Mouse (Mus musculus) lung, embryonic 16.5 days (tissue): ENCODE measurements around the gene Ecd. TPM values are rescaled to one million over a fixed set of nuclear protein-coding genes. Genes with fewer than 3 reads are reported as not detected.

Source experiments
- ATAC-seq: fragments of 200-750 bp; cut with Nextera tagmentation; 2 replicates; pipeline ENCODE4 v1.8.0; 2017; ENCODE audit warnings: low read depth, mild to moderate bottlenecking, moderate library complexity
- H3K27ac ChIP-seq: fragments of 300-500 bp; sonication (generic); 2 replicates; pipeline ENCODE4 v1.5.1; 2014; ENCODE audit warnings: mild to moderate bottlenecking, control low read depth, low read length
- H3K27me3 ChIP-seq: fragments of 300-500 bp; sonication (generic); 2 replicates; pipeline ENCODE4 v1.6.1; 2014; ENCODE audit warnings: low read depth, low read length, mixed read lengths; ENCODE audit not compliant: control insufficient read depth, insufficient read depth
- H3K36me3 ChIP-seq: fragments of 300-500 bp; sonication (generic); 2 replicates; pipeline ENCODE4 v1.6.1; 2014; ENCODE audit warnings: low read length; ENCODE audit not compliant: control insufficient read depth, insufficient read depth
- H3K4me1 ChIP-seq: fragments of 300-500 bp; sonication (generic); replicated peaks from 2 replicates; pipeline ENCODE4 v1.6.1; 2014; ENCODE audit warnings: low read length, mixed read lengths; ENCODE audit not compliant: control insufficient read depth, insufficient read depth
- H3K4me2 ChIP-seq: fragments of 300-500 bp; sonication (generic); 2 replicates; pipeline ENCODE4 v1.6.1; 2014; ENCODE audit warnings: low read depth, low read length, control low read depth
- H3K4me3 ChIP-seq: fragments of 300-500 bp; sonication (generic); 2 replicates; pipeline ENCODE4 v1.5.1; 2014; ENCODE audit warnings: mild to moderate bottlenecking, low read length, control low read depth
- H3K9ac ChIP-seq: fragments of 300-500 bp; sonication (generic); 2 replicates; pipeline ENCODE4 v1.6.1; 2014; ENCODE audit warnings: low read length, control low read depth
- H3K9me3 ChIP-seq: fragments of 300-500 bp; sonication (generic); 2 replicates; pipeline ENCODE4 v1.6.1; 2016; ENCODE audit warnings: low read length; ENCODE audit not compliant: control insufficient read depth
- WGBS: fragments of 180-500 bp; shearing (Covaris S2); extraction: QIAGEN DNeasy Blood & Tissue Kit; methylation state at CpG from one replicate; pipeline ENCODE4 v1.1.7; 2014; 5-methylcytosine and 5-hydroxymethylcytosine counted together
- polyA plus RNA-seq: library from polyadenylated mRNA; unstranded; fragments of >200 nt; fragmentation: Nextera tagmentation; extraction: Ambion mirVana; gene quantifications from 2 replicates; pipeline ENCODE4 v1.2.1, GENCODE M21; 2015

Ecd gene
- 46.8 and 47.9 TPM in 2 replicates for polyA plus RNA-seq

- Histone ChIP-seq H3K4me2 (peak within 1 kb of the TSS; percentile 83), H3K36me3 (peaks cover 6% of the 10 kb centered on the region; the same call in 1 of the 2 replicates), H3K4me3 (peak within 1 kb of the TSS; percentile 67), H3K27ac (peak within 1 kb of the TSS; percentile 93), H3K27me3 (no peaks in the 10 kb centered on the region), H3K9ac (peak within 1 kb of the TSS; percentile 99), H3K9me3 (no peaks in the 10 kb centered on the region), H3K4me1 (peaks cover 9% of the 10 kb centered on the region)
- 0% methylated on average over 39 of the region's 42 CpGs for WGBS
- peak; percentile 99 for ATAC-seq
Observed at GRCm38 (mm10) chr14:20347991-20348541, at the start of gene Ecd, which contains the start of gene Fam149b. Gene Ecd (minus strand): TSS chr14:20348121. Gene Fam149b (plus strand): TSS chr14:20348162.

GRCm38 (mm10) chr14:20397220-20397619 lies 49.3 kb upstream of the Ecd start:
- no peaks in the 10 kb centered on the region for H3K27me3 ChIP-seq
- H3K4me1 ChIP-seq = peaks cover 6% of the 10 kb centered on the region
- no peak overlapping the region for H3K27ac ChIP-seq
- no peak overlapping the region for H3K4me2 ChIP-seq
- 69% methylated on average over 9 of the region's 9 CpGs for WGBS
- no peaks in the 10 kb centered on the region for H3K36me3 ChIP-seq
- no peak overlapping the region for H3K9ac ChIP-seq
- no peak for ATAC-seq
- no peak overlapping the region for H3K4me3 ChIP-seq
- H3K9me3 ChIP-seq = no peaks in the 10 kb centered on the region

GRCm38 (mm10) chr14:20393205-20393913 lies 45.4 kb upstream of the Ecd start, which contains the start of gene Mrps16:
Gene Mrps16 (minus strand): TSS chr14:20393634.
- Histone ChIP-seq H3K4me1 (peaks cover 6% of the 10 kb centered on the region), H3K9me3 (no peaks in the 10 kb centered on the region), H3K4me2 (peak within 1 kb of the TSS; percentile 68), H3K9ac (peak within 1 kb of the TSS; percentile 96), H3K36me3 (peaks cover 14% of the 10 kb centered on the region), H3K4me3 (peak within 1 kb of the TSS; percentile 83), H3K27ac (peak within 1 kb of the TSS; percentile 90), H3K27me3 (no peaks in the 10 kb centered on the region)
- 0% methylated on average over 66 of the region's 68 CpGs for WGBS
- peak; percentile 96 for ATAC-seq

GRCm38 (mm10) chr14:20392326-20392725 lies 44.4 kb upstream of the Ecd start:
- ATAC-seq = no peak
- Histone ChIP-seq H3K4me2 (peak overlapping the region; percentile 68), H3K9ac (no peak overlapping the region), H3K9me3 (no peaks in the 10 kb centered on the region), H3K27me3 (no peaks in the 10 kb centered on the region), H3K36me3 (peaks cover 14% of the 10 kb centered on the region), H3K4me3 (0 out of 2 replicates have a peak overlapping the region, but pooled peaks have one; percentile 83), H3K27ac (no peak overlapping the region), H3K4me1 (peaks cover 12% of the 10 kb centered on the region)
- WGBS = 78% methylated on average over 3 of the region's 4 CpGs

GRCm38 (mm10) chr14:20389446-20390079 lies 41.6 kb upstream of the Ecd start:
- Histone ChIP-seq H3K4me3 (peak overlapping the region; percentile 84), H3K9me3 (no peaks in the 10 kb centered on the region), H3K27me3 (no peaks in the 10 kb centered on the region), H3K36me3 (peaks cover 14% of the 10 kb centered on the region), H3K4me1 (peaks cover 24% of the 10 kb centered on the region), H3K9ac (peak overlapping the region; percentile 83; the same call in 1 of the 2 replicates), H3K27ac (no peak overlapping the region), H3K4me2 (peak overlapping the region; percentile 86)
- 84% methylated on average over 8 of the region's 8 CpGs for WGBS
- no peak for ATAC-seq

GRCm38 (mm10) chr14:20388441-20389129 lies 40.7 kb upstream of the Ecd start, which contains the start of gene Dnajc9:
Gene Dnajc9 (minus strand): TSS chr14:20388910.
- peaks cover 21% of the 10 kb centered on the region for H3K4me1 ChIP-seq
- no peaks in the 10 kb centered on the region for H3K27me3 ChIP-seq
- WGBS = under 1% methylated on average over 59 of the region's 59 CpGs
- H3K9me3 ChIP-seq = no peaks in the 10 kb centered on the region
- peaks cover 14% of the 10 kb centered on the region for H3K36me3 ChIP-seq
- H3K9ac ChIP-seq = peak within 1 kb of the TSS; percentile 83
- peak within 1 kb of the TSS; percentile 83 for H3K27ac ChIP-seq
- peak within 1 kb of the TSS; percentile 84 for H3K4me3 ChIP-seq
- H3K4me2 ChIP-seq = peak within 1 kb of the TSS; percentile 86
- ATAC-seq = peak; percentile 72

- ATAC-seq = no peak
- WGBS = 86% methylated on average over 9 of the region's 9 CpGs
- Histone ChIP-seq H3K9me3 (no peaks in the 10 kb centered on the region), H3K36me3 (peaks cover 12% of the 10 kb centered on the region; the same call in 1 of the 2 replicates), H3K27me3 (no peaks in the 10 kb centered on the region), H3K9ac (no peak overlapping the region), H3K4me3 (no peak overlapping the region), H3K4me2 (no peak overlapping the region), H3K27ac (no peak overlapping the region), H3K4me1 (peaks cover 5% of the 10 kb centered on the region; the same call in 1 of the 2 replicates)
Observed at GRCm38 (mm10) chr14:20379753-20380430, 32.0 kb upstream of the Ecd start.

GRCm38 (mm10) chr14:20379087-20379640 lies 31.2 kb upstream of the Ecd start:
- WGBS = 50% methylated on average over 5 of the region's 5 CpGs
- Histone ChIP-seq H3K36me3 (peaks cover 12% of the 10 kb centered on the region; the same call in 1 of the 2 replicates), H3K9me3 (no peaks in the 10 kb centered on the region), H3K27ac (no peak overlapping the region), H3K27me3 (no peaks in the 10 kb centered on the region), H3K4me1 (peaks cover 5% of the 10 kb centered on the region; the same call in 1 of the 2 replicates), H3K4me2 (no peak overlapping the region), H3K9ac (no peak overlapping the region), H3K4me3 (no peak overlapping the region)
- peak; percentile 85 for ATAC-seq
